Mouse (Mus musculus): ENCODE measurements around the gene Gm14295. TPM values are rescaled to one million over a fixed set of nuclear protein-coding genes. Genes with fewer than 3 reads are reported as not detected.
A peak's percentile ranks its signal among the peaks of the same experiment; 100 is the strongest.
"Not testable (repeated sequence)": the region's sequence is repeated elsewhere in the genome, so short reads cannot be mapped to it uniquely, and the experiment has no call there.

Gm14295 gene
- polyA plus RNA-seq (2016; fragmentation: Nextera tagmentation; extraction: Ambion mirVana): 9.1 and 12.1 TPM in 2 replicates

- not testable (repeated sequence) for ATAC-seq (ENCODE audit: low FRiP score); H3K27me3 ChIP-seq; H3K9me3 ChIP-seq; H3K27ac ChIP-seq; H3K36me3 ChIP-seq (replicated peaks); H3K4me1 ChIP-seq
- WGBS: no CpG with 5 or more reads among the region's 6 CpGs
- H3K4me2 ChIP-seq: peak within 1 kb of the TSS; percentile 46
- peak within 1 kb of the TSS; percentile 44; the same call in 1 of the 2 replicates for H3K9ac ChIP-seq
- H3K4me3 ChIP-seq (replicated peaks): peak within 1 kb of the TSS; percentile 43
These were observed at the start of gene Gm14295 for GRCm38 (mm10) chr2:176798312-176798711. Gm14295 (plus strand) TSS chr2:176798612.

- ATAC-seq (ENCODE audit: low FRiP score); H3K9me3 ChIP-seq; H3K4me1 ChIP-seq; H3K27me3 ChIP-seq; H3K36me3 ChIP-seq (replicated peaks); H3K27ac ChIP-seq: not testable (repeated sequence)
- peak overlapping the region; percentile 46 for H3K4me2 ChIP-seq
- peak overlapping the region; percentile 43 for H3K4me3 ChIP-seq (replicated peaks)
- peak overlapping the region; percentile 44; the same call in 1 of the 2 replicates for H3K9ac ChIP-seq
- 22% methylated on average over 15 of the region's 15 CpGs for WGBS
These were observed 373 bp downstream of the Gm14295 start for GRCm38 (mm10) chr2:176798785-176799184.

- not testable (repeated sequence) for H3K9ac ChIP-seq; H3K4me2 ChIP-seq; H3K36me3 ChIP-seq (replicated peaks); H3K4me1 ChIP-seq; H3K4me3 ChIP-seq (replicated peaks); ATAC-seq (ENCODE audit: low FRiP score); H3K27me3 ChIP-seq; H3K9me3 ChIP-seq; H3K27ac ChIP-seq
- WGBS: 91% methylated on average over 1 of the region's 3 CpGs
These were observed 32.4 kb downstream of the Gm14295 start, which contains the start of gene Gm14408 for GRCm38 (mm10) chr2:176830840-176831239. Gm14408 (plus strand) TSS chr2:176831140.

Other genes with a start within 250 kb of the Gm14295 start
- gene Gm14308, start 162.3 kb upstream of the Gm14295 start, polyA plus RNA-seq (2016; fragmentation: Nextera tagmentation; extraction: Ambion mirVana): 20.6 and 26.4 TPM in 2 replicates
- gene Zfp973, start 128.1 kb upstream of the Gm14295 start, polyA plus RNA-seq (2016; fragmentation: Nextera tagmentation; extraction: Ambion mirVana): 9.3 and 13.7 TPM in 2 replicates
- gene Gm14305, start 90.3 kb upstream of the Gm14295 start, polyA plus RNA-seq (2016; fragmentation: Nextera tagmentation; extraction: Ambion mirVana): 30.3 and 33.8 TPM in 2 replicates
- gene Gm14408, start 32.5 kb downstream of the Gm14295 start, polyA plus RNA-seq (2016; fragmentation: Nextera tagmentation; extraction: Ambion mirVana): not detected in 2 replicates
- gene Gm14296, start 129.2 kb downstream of the Gm14295 start, polyA plus RNA-seq (2016; fragmentation: Nextera tagmentation; extraction: Ambion mirVana): 13.8 TPM in 2 replicates
- gene Gm14419, start 202.3 kb downstream of the Gm14295 start, polyA plus RNA-seq (2016; fragmentation: Nextera tagmentation; extraction: Ambion mirVana): 7.0 and 9.9 TPM in 2 replicates

Data from forebrain, embryonic 12.5 days (tissue).